Mouse (Mus musculus): Measurements from ENCODE around the gene Depdc5. TPM values are rescaled to one million over a fixed set of nuclear protein-coding genes. Genes with fewer than 3 reads are reported as not detected.
"Not testable (repeated sequence)": the region's sequence is repeated elsewhere in the genome, so short reads cannot be mapped to it uniquely, and the experiment has no call there.

The Depdc5 gene
- 20.5 and 23.8 TPM in 2 replicates for polyA plus RNA-seq (2015; fragmentation: Nextera tagmentation; extraction: Ambion mirVana)

DNA sequence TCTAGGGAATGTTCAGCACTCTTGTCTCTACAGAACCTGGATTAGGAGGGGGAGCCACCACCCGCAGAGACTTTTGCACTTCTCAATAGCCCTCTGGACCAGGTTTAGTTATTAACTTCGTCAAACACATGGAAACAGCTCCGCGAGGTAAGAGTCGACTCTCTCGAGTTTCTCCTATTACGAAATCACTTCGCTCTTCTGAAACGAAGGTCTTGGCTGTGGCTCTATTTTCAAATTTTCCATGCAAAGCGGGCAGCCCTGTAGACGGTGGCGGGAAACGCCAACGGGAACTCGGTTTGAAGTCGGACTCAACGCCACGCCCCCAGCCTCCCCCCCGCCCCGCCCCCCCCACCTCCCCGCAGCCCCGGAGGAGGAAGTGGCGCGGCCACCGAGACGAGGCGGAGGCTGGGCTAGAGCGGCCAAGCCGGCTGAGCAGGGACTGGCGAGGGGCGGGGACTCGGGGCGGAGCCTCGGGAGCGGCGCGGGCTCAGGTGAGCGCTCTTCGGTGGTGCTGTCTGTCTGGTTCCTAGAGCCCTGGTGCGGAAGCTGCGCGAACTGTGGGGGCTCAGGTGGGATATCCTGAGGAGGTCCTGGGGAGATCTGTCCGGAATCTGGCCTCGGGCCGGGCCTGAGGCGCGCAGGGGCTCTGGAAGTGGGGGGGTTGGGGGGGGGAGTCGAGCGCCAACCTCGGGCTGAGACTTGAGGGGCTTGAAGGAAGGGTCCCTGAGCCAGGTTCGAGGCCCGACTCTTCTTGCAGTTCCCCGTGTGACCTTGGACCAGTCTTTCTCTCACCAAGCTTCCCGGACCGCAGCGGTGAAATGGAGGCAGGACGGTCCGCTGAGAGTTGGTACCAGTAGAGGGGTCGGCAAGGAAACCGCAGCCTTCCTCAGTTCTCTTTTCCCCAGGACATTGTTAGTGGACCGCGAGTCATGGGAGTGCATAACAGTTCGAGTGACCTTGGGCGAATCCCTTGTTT is at the start of gene Depdc5:
TSS of gene Depdc5 (plus strand) at position 449 of the 976 bp plus-strand sequence.
- Histone ChIP-seq H3K27me3 (ENCODE audit: control insufficient read depth, insufficient read depth, low read depth, low read length) (no peaks in the 10 kb centered on the region), H3K4me3 (ENCODE audit: low read length) (peak within 1 kb of the TSS; percentile 76), H3K36me3 (ENCODE audit: control insufficient read depth, insufficient read depth, low read length) (peaks cover 3% of the 10 kb centered on the region), H3K9me3 (ENCODE audit: control insufficient read depth, low read length) (no peaks in the 10 kb centered on the region), H3K9ac (ENCODE audit: low read length) (peak within 1 kb of the TSS; percentile 84), H3K4me1 (replicated peaks; ENCODE audit: control insufficient read depth, insufficient read depth, low read length) (peaks cover 3% of the 10 kb centered on the region; the same call in 1 of the 2 replicates), H3K4me2 (ENCODE audit: low read depth, low read length) (peak within 1 kb of the TSS; percentile 73), H3K27ac (ENCODE audit: low read length) (peak within 1 kb of the TSS; percentile 83)
- peak; percentile 98 for ATAC-seq (ENCODE audit: low read depth)
- WGBS = under 1% methylated on average over 58 of the region's 64 CpGs

DNA sequence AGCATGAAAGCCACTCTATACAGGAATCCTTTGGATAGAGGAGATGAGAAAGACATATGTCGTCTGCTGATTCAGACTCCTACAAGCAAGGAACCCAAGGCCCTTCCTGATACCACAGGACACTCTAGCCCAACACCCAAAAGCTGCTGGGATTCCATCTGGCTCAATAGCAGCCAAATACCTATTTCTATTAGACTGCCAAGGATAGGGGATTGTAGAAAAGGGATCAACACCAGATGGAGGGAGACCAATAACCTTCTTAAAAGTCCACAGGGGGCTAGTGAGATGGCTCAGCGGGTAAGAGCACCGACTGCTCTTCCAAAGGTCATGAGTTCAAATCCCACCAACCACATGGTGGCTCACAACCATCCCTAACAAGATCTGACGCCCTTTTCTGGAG is 48.1 kb upstream of the Depdc5 start:
- no peak overlapping the region for H3K9ac ChIP-seq (ENCODE audit: low read length)
- H3K27me3 ChIP-seq (ENCODE audit: control insufficient read depth, insufficient read depth, low read depth, low read length) = no peaks in the 10 kb centered on the region
- no peak overlapping the region for H3K27ac ChIP-seq (ENCODE audit: low read length)
- peaks cover 34% of the 10 kb centered on the region for H3K36me3 ChIP-seq (ENCODE audit: control insufficient read depth, insufficient read depth, low read length)
- no peaks in the 10 kb centered on the region for H3K9me3 ChIP-seq (ENCODE audit: control insufficient read depth, low read length)
- ATAC-seq (ENCODE audit: low read depth) = no peak
- 89% methylated on average over 4 of the region's 4 CpGs for WGBS
- no peaks in the 10 kb centered on the region for H3K4me1 ChIP-seq (replicated peaks; ENCODE audit: control insufficient read depth, insufficient read depth, low read length)
- H3K4me3 ChIP-seq (ENCODE audit: low read length) = no peak overlapping the region
- no peak overlapping the region for H3K4me2 ChIP-seq (ENCODE audit: low read depth, low read length)

DNA sequence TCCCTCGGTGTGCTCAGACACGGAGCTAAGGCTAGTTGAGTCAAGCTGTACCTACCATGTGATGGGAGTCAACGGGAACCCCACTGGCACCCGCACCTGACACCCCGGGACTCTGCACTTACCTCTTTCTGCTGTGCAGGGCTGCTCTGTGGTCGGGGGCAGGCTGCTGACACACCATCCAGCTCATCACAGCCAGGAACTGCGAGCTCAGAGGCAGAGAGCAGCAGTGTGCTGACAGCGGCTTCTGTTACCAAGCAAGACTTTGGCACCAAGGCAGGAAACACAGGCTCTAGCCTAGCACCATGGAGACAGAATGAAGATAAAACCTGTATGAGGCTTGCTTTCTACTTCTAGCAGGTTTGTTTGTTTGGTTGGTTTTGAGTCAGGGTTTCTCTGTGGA is 43.0 kb upstream of the Depdc5 start:
- H3K27ac ChIP-seq (ENCODE audit: low read length) = no peak overlapping the region
- H3K9me3 ChIP-seq (ENCODE audit: control insufficient read depth, low read length) = no peaks in the 10 kb centered on the region
- peaks cover 29% of the 10 kb centered on the region for H3K36me3 ChIP-seq (ENCODE audit: control insufficient read depth, insufficient read depth, low read length)
- no peaks in the 10 kb centered on the region for H3K4me1 ChIP-seq (replicated peaks; ENCODE audit: control insufficient read depth, insufficient read depth, low read length)
- H3K4me3 ChIP-seq (ENCODE audit: low read length) = no peak overlapping the region
- 94% methylated on average over 8 of the region's 8 CpGs for WGBS
- ATAC-seq (ENCODE audit: low read depth) = no peak
- no peaks in the 10 kb centered on the region for H3K27me3 ChIP-seq (ENCODE audit: control insufficient read depth, insufficient read depth, low read depth, low read length)
- no peak overlapping the region for H3K9ac ChIP-seq (ENCODE audit: low read length)
- H3K4me2 ChIP-seq (ENCODE audit: low read depth, low read length) = no peak overlapping the region

DNA sequence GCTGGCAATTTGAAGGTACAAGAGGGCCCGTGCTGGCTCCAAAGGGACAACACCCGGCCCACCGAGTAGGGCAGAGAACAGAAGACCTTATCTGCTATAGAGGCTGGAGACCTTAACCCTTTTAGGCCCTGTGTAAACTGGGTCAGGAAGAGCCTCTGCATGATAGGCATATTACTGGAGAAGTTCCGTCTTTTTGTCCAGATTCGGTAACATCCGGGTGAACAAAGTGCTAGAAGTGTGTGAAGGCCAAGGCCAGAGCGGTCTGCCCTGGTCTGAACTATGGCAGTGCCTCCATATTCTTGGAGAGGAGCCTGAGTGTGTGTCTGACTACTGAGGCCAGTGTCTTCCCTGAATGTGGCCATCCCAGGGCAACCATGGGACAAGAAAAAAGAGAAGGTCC is 36.5 kb upstream of the Depdc5 start, which contains the start of gene Gm20671:
TSS of gene Gm20671 (minus strand) at position 101 of the 400 bp plus-strand sequence.
- no peaks in the 10 kb centered on the region for H3K27me3 ChIP-seq (ENCODE audit: control insufficient read depth, insufficient read depth, low read depth, low read length)
- no peak within 1 kb of the TSS for H3K9ac ChIP-seq (ENCODE audit: low read length)
- H3K4me1 ChIP-seq (replicated peaks; ENCODE audit: control insufficient read depth, insufficient read depth, low read length) = no peaks in the 10 kb centered on the region
- H3K36me3 ChIP-seq (ENCODE audit: control insufficient read depth, insufficient read depth, low read length) = peaks cover 31% of the 10 kb centered on the region
- WGBS = 82% methylated on average over 7 of the region's 7 CpGs
- H3K27ac ChIP-seq (ENCODE audit: low read length) = no peak within 1 kb of the TSS
- H3K4me2 ChIP-seq (ENCODE audit: low read depth, low read length) = no peak within 1 kb of the TSS
- no peak within 1 kb of the TSS for H3K4me3 ChIP-seq (ENCODE audit: low read length)
- H3K9me3 ChIP-seq (ENCODE audit: control insufficient read depth, low read length) = no peaks in the 10 kb centered on the region
- no peak for ATAC-seq (ENCODE audit: low read depth)

DNA sequence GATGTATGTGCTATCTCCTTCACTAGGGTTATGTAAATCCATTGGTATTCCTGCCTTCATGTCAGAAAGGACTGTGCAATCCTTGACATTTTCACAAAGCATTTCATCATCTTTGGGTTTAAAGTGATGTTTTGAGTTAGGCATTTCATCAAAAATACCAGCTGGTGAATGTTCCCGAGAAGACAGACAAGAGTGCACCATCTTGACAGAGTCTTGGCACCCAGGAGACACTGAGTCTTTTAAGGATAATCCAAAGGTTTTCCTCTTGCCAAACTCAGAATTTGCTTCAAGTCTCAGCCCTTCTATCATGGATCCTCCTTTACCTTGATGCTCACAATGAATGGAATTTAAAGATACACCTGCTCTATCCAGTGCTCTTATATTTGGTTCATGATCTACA is 34.7 kb upstream of the Depdc5 start:
- not testable (repeated sequence) for H3K9me3 ChIP-seq (ENCODE audit: control insufficient read depth, low read length); H3K9ac ChIP-seq (ENCODE audit: low read length); H3K27ac ChIP-seq (ENCODE audit: low read length); ATAC-seq (ENCODE audit: low read depth); H3K4me3 ChIP-seq (ENCODE audit: low read length); H3K27me3 ChIP-seq (ENCODE audit: control insufficient read depth, insufficient read depth, low read depth, low read length); H3K4me2 ChIP-seq (ENCODE audit: low read depth, low read length); H3K4me1 ChIP-seq (replicated peaks; ENCODE audit: control insufficient read depth, insufficient read depth, low read length)
- WGBS = 87% methylated on average over 1 of the region's 1 CpGs
- peaks cover 39% of the 10 kb centered on the region for H3K36me3 ChIP-seq (ENCODE audit: control insufficient read depth, insufficient read depth, low read length)

DNA sequence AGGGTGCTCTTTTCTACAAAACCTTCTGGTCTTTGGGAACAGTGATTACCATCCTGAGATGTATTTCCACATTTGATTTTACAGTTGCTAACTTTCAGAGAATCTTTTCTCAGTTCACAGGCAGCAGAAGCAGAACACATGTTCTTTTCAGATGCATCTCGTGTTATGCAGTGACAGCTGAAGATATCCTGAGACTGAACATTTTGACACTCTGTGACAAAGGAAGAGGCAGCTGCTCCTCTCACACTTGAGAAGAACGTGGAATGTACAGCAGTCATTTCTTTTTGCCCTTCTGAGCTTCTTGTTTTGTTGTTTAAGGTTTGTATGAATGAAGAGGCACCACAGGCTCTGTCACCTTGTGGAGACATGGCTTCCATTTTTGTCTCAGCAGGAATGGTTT is 33.4 kb upstream of the Depdc5 start:
- Histone ChIP-seq H3K4me1 (replicated peaks; ENCODE audit: control insufficient read depth, insufficient read depth, low read length) (no peaks in the 10 kb centered on the region), H3K4me2 (ENCODE audit: low read depth, low read length) (no peak overlapping the region), H3K9ac (ENCODE audit: low read length) (no peak overlapping the region), H3K27ac (ENCODE audit: low read length) (no peak overlapping the region), H3K9me3 (ENCODE audit: control insufficient read depth, low read length) (no peaks in the 10 kb centered on the region), H3K27me3 (ENCODE audit: control insufficient read depth, insufficient read depth, low read depth, low read length) (no peaks in the 10 kb centered on the region), H3K36me3 (ENCODE audit: control insufficient read depth, insufficient read depth, low read length) (peaks cover 46% of the 10 kb centered on the region), H3K4me3 (ENCODE audit: low read length) (no peak overlapping the region)
- 91% methylated on average over 2 of the region's 2 CpGs for WGBS
- ATAC-seq (ENCODE audit: low read depth) = no peak

DNA sequence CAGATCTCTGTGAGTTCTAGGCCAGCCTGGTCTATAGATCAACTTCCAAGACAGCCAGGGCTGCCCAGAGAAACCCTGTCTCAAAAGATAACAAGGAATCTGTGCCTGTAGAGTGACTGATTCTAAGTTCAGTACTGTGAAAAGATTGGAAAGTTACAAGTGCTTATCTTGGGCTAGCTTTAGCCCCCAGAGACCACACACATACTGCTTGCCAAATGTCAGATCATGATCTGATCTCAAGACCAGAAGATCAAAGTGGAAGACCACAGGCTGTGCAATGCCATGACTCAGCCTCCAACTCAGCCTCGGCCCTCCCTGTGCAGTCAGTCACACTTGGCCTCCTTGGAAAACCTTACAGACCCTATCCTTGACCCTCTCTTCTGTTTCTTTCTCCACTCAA is 29.0 kb upstream of the Depdc5 start:
- no peak overlapping the region for H3K9ac ChIP-seq (ENCODE audit: low read length)
- no peaks in the 10 kb centered on the region for H3K9me3 ChIP-seq (ENCODE audit: control insufficient read depth, low read length)
- 92% methylated on average over 1 of the region's 1 CpGs for WGBS
- H3K27me3 ChIP-seq (ENCODE audit: control insufficient read depth, insufficient read depth, low read depth, low read length) = no peaks in the 10 kb centered on the region
- H3K36me3 ChIP-seq (ENCODE audit: control insufficient read depth, insufficient read depth, low read length) = peaks cover 39% of the 10 kb centered on the region
- ATAC-seq (ENCODE audit: low read depth) = no peak
- no peaks in the 10 kb centered on the region for H3K4me1 ChIP-seq (replicated peaks; ENCODE audit: control insufficient read depth, insufficient read depth, low read length)
- no peak overlapping the region for H3K4me2 ChIP-seq (ENCODE audit: low read depth, low read length)
- no peak overlapping the region for H3K4me3 ChIP-seq (ENCODE audit: low read length)
- H3K27ac ChIP-seq (ENCODE audit: low read length) = no peak overlapping the region

DNA sequence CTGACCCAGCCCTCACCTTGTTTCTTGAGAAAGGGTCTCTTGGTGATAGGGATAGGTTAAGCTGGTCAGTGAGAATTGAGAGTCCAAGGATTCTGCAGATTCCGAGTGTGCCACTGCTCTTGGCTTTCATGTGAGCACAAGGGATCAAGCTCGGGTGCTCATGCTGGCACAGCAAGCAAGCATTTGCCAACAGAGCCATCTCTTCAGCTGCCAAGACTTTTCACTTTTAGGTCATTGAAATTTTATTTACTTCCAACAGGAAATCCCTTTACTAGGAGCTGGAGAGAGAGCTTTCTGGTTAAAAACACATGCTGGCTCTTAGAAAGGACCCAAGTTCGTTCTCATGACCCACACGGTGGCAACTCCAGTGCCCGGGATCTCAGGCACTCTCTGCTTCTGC is 26.5 kb upstream of the Depdc5 start:
- H3K4me1 ChIP-seq (replicated peaks; ENCODE audit: control insufficient read depth, insufficient read depth, low read length) = no peaks in the 10 kb centered on the region
- no peak overlapping the region for H3K9ac ChIP-seq (ENCODE audit: low read length)
- H3K36me3 ChIP-seq (ENCODE audit: control insufficient read depth, insufficient read depth, low read length) = peaks cover 46% of the 10 kb centered on the region
- no peaks in the 10 kb centered on the region for H3K27me3 ChIP-seq (ENCODE audit: control insufficient read depth, insufficient read depth, low read depth, low read length)
- H3K9me3 ChIP-seq (ENCODE audit: control insufficient read depth, low read length) = no peaks in the 10 kb centered on the region
- H3K4me3 ChIP-seq (ENCODE audit: low read length) = no peak overlapping the region
- H3K27ac ChIP-seq (ENCODE audit: low read length) = no peak overlapping the region
- H3K4me2 ChIP-seq (ENCODE audit: low read depth, low read length) = no peak overlapping the region
- WGBS = 81% methylated on average over 5 of the region's 5 CpGs
- ATAC-seq (ENCODE audit: low read depth) = no peak

DNA sequence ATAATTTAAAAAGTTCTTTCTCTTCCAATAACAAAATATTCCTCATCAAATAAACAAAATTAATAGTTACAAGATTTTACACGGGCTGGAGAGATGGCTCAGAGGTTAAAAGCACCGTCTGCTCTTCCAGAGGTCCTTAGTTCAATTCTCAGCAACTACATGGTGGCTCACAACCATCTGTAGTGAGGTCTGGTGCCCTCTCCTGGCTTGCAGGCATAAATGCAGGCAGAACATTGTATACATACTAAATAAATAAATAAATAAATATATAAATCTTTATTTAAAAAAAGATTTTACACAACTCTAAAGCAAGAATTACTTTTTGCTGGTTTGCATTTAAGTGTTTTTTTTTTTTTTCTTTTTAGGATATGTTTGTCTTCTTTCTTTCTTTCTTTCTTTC is 23.5 kb upstream of the Depdc5 start:
- ATAC-seq (ENCODE audit: low read depth) = no peak
- no peak overlapping the region for H3K9ac ChIP-seq (ENCODE audit: low read length)
- no peaks in the 10 kb centered on the region for H3K4me1 ChIP-seq (replicated peaks; ENCODE audit: control insufficient read depth, insufficient read depth, low read length)
- no peak overlapping the region for H3K4me3 ChIP-seq (ENCODE audit: low read length)
- 89% methylated on average over 2 of the region's 2 CpGs for WGBS
- no peak overlapping the region for H3K27ac ChIP-seq (ENCODE audit: low read length)
- H3K27me3 ChIP-seq (ENCODE audit: control insufficient read depth, insufficient read depth, low read depth, low read length) = no peaks in the 10 kb centered on the region
- H3K4me2 ChIP-seq (ENCODE audit: low read depth, low read length) = no peak overlapping the region
- H3K36me3 ChIP-seq (ENCODE audit: control insufficient read depth, insufficient read depth, low read length) = peaks cover 46% of the 10 kb centered on the region
- no peaks in the 10 kb centered on the region for H3K9me3 ChIP-seq (ENCODE audit: control insufficient read depth, low read length)
